Mouse (Mus musculus): ENCODE results near the gene Dzip1.

Gene Dzip1

GRCm38 (mm10) chr14:118922251-118922650 is 3.0 kb downstream of the Dzip1 start:
- DNase-seq: no peak

- DNase-seq: no peak
These were observed 4.6 kb downstream of the Dzip1 start for GRCm38 (mm10) chr14:118920654-118921053.

- DNase-seq: peak; percentile 41
These were observed 6.2 kb downstream of the Dzip1 start for GRCm38 (mm10) chr14:118919025-118919424.

DNA sequence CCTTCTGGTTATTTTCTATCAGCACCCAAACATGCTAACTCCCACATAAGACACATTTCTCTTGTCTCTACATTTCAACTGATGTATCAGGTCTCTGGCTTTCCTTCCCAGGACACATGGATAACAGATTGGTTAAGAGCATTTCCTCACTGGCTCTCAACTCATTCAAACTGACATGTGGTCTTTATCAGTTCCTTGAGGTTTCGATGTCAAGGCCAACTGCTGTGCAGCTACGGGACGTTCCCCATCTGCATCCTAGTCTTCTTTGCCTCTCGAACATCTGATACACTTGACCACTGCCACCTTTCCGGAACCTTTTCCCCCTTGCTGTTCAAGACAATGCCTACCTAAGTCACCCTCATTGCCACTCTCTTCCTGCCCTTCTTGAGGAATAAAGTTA is 11.6 kb downstream of the Dzip1 start:
- no peak for DNase-seq

- no peak for DNase-seq
These were observed 13.7 kb downstream of the Dzip1 start for GRCm38 (mm10) chr14:118911521-118911920.

DNA sequence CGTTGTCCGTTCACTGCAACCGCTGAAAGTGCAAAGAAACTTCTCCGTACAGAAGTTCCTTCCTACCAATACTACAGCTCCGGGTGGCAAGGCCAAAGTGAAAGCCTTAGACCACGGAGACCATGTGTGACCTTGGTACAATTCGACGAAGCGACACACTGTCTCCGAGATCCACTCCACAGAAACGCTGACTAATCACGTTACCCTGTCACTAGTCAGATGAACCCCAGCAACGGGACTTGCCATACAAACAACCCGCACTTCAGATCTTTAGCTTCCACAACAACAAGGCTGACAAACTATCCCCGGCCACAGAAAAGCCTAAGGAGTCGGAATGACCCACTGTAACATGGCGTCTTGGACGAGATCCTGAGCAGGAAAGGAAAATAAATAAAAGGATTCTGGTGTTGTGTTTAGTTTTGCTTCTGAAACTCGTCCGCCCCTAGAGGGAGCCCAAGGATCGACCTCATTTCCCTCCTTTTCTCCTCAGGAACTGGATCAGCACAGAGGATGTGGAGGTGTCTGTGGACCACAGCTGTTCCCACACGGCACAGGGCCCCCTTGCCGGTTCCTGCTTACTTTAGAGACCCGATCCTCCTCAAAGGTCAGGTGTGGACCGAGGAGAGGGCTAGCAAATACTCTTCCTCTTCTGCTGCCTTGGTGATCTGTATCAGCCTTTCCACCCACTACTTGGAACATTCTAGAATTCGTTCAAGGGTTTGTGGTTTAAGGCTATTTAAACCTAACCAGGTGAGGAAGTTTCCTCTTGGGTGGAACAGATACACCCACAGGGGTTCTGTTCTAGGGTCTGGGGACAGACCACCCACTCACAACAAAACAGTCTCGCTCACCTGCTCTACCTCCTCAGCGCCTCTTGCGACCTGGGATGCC is 14.7 kb downstream of the Dzip1 start:
- peak; percentile 91 for DNase-seq

- DNase-seq: peak; percentile 65
These were observed 15.4 kb downstream of the Dzip1 start for GRCm38 (mm10) chr14:118909872-118910271.

DNA sequence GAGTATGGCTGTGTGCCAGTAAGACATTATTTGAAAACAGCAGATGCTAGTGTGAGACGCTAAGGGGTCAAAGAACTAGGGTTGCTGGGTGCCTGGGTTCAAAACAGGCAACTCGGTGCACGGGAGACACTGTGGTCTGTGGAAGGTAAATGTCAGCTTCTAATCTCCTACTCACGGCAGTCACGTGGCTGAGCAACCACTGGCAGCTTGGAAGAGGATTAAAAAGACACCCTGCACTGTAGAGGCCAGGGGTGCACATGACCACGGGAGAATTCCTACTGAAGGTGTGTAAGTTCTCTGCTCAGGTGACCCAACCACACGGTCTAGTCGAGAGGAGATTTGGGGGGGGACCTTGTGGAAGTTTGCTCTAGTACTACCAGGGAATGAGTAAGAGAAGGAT is 17.7 kb downstream of the Dzip1 start:
- DNase-seq: no peak

GRCm38 (mm10) chr14:118903867-118904562 is 21.2 kb downstream of the Dzip1 start:
- no peak for DNase-seq

DNA sequence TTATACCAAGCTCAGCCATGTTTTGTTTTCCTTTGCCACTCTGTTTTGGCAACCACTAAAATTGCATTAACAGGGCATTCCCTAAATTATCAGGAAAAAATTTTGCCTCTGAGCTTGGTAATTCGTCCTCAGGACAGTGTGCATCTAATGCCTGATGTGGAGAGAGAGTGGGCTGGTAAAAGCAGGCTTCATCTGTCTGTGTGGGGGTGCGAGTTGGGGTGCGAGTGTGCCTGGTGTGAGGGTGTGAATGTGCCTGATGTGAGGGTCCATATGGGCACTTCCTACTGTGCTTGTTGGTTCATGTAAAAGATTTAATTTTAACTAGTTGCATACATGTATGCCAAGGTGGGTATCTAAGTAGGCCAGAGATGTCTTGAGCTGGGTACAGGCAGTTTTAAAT is 21.9 kb downstream of the Dzip1 start:
- no peak for DNase-seq

DNA sequence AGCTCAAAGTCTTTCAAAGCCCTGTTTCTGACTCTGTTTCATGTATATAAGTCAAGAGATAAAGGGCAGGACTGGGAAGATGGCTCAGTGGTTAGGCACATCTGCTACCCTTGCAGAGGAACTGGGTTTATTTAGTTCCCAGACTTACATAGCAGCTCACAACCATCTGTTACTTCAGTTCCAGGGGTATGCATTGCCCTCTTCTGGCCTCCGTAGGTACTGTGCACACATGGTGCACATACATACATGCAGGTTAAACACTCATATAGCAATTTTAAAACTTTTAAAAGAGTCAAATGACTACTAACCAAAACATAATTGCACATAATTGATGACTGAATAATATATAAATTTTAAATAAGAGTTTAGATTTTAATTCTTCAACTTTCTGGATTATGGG is 24.3 kb downstream of the Dzip1 start:
- DNase-seq: no peak

DNA sequence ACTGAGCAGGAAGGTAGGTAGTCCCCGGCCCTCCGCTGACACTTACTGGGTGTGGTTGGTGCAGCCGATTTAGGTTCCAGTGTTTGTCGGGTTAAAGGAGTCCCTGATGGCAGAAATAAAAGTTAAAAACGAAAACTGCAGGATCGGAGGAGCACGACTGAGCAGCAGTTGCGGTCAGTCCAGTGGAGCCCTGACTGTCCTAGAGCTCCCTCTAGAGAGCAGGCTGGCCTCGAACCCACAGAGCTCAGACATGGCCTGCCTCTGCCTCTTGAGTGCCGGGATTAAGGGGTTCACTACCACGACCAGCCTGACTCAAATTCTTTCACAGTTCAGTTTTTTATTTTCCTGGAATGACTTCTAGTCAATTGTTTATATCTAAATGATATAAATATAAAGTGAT is 25.3 kb downstream of the Dzip1 start:
- no peak for DNase-seq

- no peak for DNase-seq
These were observed 29.6 kb downstream of the Dzip1 start for GRCm38 (mm10) chr14:118895655-118896054.

GRCm38 (mm10) chr14:118895228-118895627 is 30.0 kb downstream of the Dzip1 start:
- no peak for DNase-seq

- no peak for DNase-seq
These were observed 35.2 kb downstream of the Dzip1 start for GRCm38 (mm10) chr14:118890101-118890500.

- no peak for DNase-seq
These were observed 41.1 kb downstream of the Dzip1 start for GRCm38 (mm10) chr14:118884250-118884556.

- no peak for DNase-seq
These were observed 41.7 kb downstream of the Dzip1 start for GRCm38 (mm10) chr14:118883344-118884249.

DNA sequence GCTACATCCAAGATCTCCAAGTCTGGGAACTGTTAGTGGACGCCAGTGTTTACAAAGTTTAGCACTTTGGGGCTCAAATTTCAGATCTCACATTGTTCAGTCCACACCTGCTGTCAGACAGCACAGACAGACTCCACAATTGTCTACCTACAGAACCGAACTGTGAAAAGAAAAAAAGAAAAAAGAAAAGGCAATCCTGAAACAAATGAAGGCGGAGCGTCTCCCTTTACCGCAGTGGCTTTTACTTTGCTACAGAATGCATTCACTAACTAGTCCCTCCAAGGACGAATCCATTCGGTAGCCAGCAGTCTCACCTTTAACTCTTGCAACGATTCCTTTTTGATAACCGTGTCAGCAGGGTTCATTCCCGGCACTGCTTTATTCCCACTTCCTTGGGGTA is 44.6 kb downstream of the Dzip1 start:
- DNase-seq: no peak

- DNase-seq: no peak
These were observed 46.8 kb downstream of the Dzip1 start for GRCm38 (mm10) chr14:118878346-118878910.

GRCm38 (mm10) chr14:118874786-118875415 is 50.4 kb downstream of the Dzip1 start:
- DNase-seq: no peak

DNA sequence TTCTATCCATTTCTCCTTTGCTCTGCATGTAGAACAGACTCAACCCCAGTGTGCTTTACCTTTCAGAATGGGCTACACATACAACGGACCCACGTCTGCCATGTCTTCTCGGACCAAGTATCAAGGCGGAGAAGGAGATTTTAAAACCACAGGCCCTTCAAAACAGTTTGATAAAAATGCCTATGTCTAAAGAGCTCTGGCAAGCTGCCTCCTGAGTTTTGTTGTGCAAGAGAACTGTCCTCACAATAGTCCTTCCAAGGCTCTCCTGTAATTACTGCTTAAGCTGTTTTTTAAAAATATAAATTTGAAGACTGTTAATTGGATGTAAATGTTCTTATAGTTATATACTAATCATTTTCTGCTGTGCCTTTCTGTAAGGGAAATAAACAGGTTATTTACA is 51.1 kb downstream of the Dzip1 start:
- DNase-seq: peak; percentile 50

- no peak for DNase-seq
These were observed 55.5 kb downstream of the Dzip1 start for GRCm38 (mm10) chr14:118869712-118870111.
